Mouse (Mus musculus) stomach, embryonic 14.5 days (tissue): ENCODE data around the gene Pkig. TPM values are rescaled to one million over a fixed set of nuclear protein-coding genes. Genes with fewer than 3 reads are reported as not detected.
"Not testable (repeated sequence)": the region's sequence is repeated elsewhere in the genome, so short reads cannot be mapped to it uniquely, and the experiment has no call there.

ENCODE experiments used
- ATAC-seq: fragments of 200-750 bp; cut with Nextera tagmentation; 2 replicates; pipeline ENCODE4 v1.8.0; 2017; ENCODE audit warnings: low read depth, moderate TSS enrichment; ENCODE audit not compliant: insufficient number of reproducible peaks, insufficient read depth, low FRiP score
- H3K27ac ChIP-seq: fragments of 300-500 bp; sonication (generic); 2 replicates; pipeline ENCODE4 v1.5.1; 2014; ENCODE audit warnings: mild to moderate bottlenecking, low read length, moderate library complexity, mixed read lengths
- H3K27me3 ChIP-seq: fragments of 300-500 bp; sonication (generic); 2 replicates; pipeline ENCODE4 v1.6.1; 2014; ENCODE audit warnings: low read length, control low read depth, mixed read lengths; ENCODE audit not compliant: control insufficient read depth, insufficient read depth
- H3K36me3 ChIP-seq: fragments of 300-500 bp; sonication (generic); 2 replicates; pipeline ENCODE4 v1.6.1; 2014; ENCODE audit warnings: mild to moderate bottlenecking, control low read depth, low read length, moderate library complexity, mixed read lengths; ENCODE audit not compliant: control insufficient read depth, insufficient read depth
- H3K4me1 ChIP-seq: fragments of 300-500 bp; sonication (generic); 2 replicates; pipeline ENCODE4 v1.6.1; 2014; ENCODE audit warnings: low read length, control low read depth, mixed read lengths; ENCODE audit not compliant: control insufficient read depth, insufficient read depth
- H3K4me2 ChIP-seq: fragments of 300-500 bp; sonication (generic); replicated peaks from 2 replicates; pipeline ENCODE4 v1.6.1; 2014; ENCODE audit warnings: low read depth, low read length, control low read depth
- H3K4me3 ChIP-seq: fragments of 300-500 bp; sonication (generic); 2 replicates; pipeline ENCODE4 v1.5.1; 2014; ENCODE audit warnings: low read depth, low read length, control low read depth
- H3K9ac ChIP-seq: fragments of 300-500 bp; sonication (generic); replicated peaks from 2 replicates; pipeline ENCODE4 v1.6.1; 2014; ENCODE audit warnings: low read depth, mild to moderate bottlenecking, control low read depth, low read length, moderate library complexity, mixed read lengths
- H3K9me3 ChIP-seq: fragments of 300-500 bp; sonication (generic); 2 replicates; pipeline ENCODE4 v1.6.1; 2016; ENCODE audit warnings: low read depth, low read length, control low read depth; ENCODE audit not compliant: control insufficient read depth
- WGBS: fragments of 180-500 bp; shearing (Covaris S2); extraction: QIAGEN DNeasy Blood & Tissue Kit; methylation state at CpG from one replicate; pipeline ENCODE4 v1.1.7; 2014; 5-methylcytosine and 5-hydroxymethylcytosine counted together
- polyA plus RNA-seq: library from polyadenylated mRNA; unstranded; fragments of >200 nt; fragmentation: Nextera tagmentation; extraction: Ambion mirVana; gene quantifications from 2 replicates; pipeline ENCODE4 v1.2.1, GENCODE M21; 2014

The Pkig gene
- polyA plus RNA-seq, 1 experiment from 2014 or later: 105 TPM

DNA sequence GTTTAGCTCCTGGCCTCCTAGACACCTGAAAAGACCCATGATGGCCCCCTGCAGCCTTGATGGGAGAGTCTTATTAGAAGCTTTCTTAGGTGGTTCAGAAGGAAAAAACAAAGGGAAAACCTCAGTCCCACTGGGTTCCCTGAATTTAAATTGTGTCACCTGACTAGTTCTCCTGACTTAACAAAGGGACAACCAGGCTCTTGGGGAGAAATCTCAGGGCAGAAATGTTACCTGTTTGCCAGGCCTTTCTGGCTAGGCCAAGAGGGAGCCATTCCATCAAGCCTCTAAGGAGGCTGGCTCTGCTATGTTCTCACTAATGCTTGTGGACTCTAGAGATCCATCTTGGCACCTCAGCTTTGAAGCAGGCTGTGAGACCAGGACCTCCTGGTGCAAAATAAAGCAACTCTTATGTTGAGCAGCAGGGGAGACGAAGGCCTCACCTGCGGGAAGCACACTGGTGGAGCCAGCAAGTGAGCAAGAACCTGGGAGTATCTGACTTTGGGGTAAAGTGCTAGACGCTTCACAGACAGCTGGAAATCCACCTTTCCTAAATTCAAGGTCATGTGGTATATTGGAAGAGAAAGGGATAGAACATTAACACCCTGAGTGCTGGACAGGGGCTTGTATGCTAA, 40.8 kb upstream of the Pkig start:
- Histone ChIP-seq H3K4me2 (no peak overlapping the region), H3K27me3 (no peaks in the 10 kb centered on the region), H3K9ac (no peak overlapping the region), H3K36me3 (peaks cover 48% of the 10 kb centered on the region), H3K27ac (no peak overlapping the region), H3K4me1 (no peaks in the 10 kb centered on the region), H3K9me3 (no peaks in the 10 kb centered on the region), H3K4me3 (no peak overlapping the region)
- WGBS: 82% methylated on average over 3 of the region's 3 CpGs
- no peak for ATAC-seq

DNA sequence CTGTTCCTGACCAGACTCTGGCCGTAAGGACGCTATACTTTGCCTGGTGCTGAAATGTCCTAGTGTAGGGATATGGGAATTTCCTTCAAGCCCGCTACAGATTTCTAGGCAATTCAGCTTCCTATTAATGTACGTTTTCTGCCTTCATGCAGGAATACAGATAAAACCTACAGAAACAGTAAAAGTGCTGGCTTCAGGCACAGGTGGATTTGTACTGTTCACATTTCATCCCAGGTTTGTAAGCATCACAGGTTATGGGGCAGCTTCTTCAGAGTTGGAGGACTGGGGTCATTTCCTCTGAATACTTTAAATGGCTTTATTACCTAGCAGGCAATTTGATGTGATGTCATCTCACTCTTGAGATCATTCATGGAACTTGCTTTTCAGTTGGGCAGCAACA, 40.3 kb upstream of the Pkig start:
- Histone ChIP-seq H3K27me3 (no peaks in the 10 kb centered on the region), H3K9ac (no peak overlapping the region), H3K4me1 (no peaks in the 10 kb centered on the region), H3K4me2 (no peak overlapping the region), H3K27ac (no peak overlapping the region), H3K9me3 (no peaks in the 10 kb centered on the region), H3K4me3 (no peak overlapping the region), H3K36me3 (peaks cover 48% of the 10 kb centered on the region)
- 91% methylated on average over 4 of the region's 4 CpGs for WGBS
- ATAC-seq: no peak

DNA sequence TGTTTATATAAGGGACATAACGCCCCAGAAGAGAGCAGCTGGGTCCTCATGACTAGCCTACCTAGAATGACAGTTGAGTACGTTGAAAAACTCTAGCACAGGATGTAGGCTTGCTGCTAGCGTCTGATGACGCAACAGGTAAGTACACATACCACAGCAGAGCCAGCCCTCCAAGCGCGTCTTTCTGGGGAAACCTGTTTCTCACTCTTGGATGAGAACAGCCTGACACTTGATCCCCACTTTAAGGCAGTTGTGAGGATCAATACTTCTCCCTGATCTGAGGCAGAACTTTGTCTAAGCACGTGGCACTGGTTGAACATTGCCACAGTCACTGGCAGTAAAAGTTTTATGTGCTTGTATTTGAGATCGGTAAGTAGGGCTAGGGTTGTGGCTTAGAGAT, 37.7 kb upstream of the Pkig start:
- Histone ChIP-seq H3K27ac (no peak overlapping the region), H3K9ac (no peak overlapping the region), H3K36me3 (peaks cover 50% of the 10 kb centered on the region), H3K4me3 (no peak overlapping the region), H3K27me3 (no peaks in the 10 kb centered on the region), H3K4me1 (no peaks in the 10 kb centered on the region), H3K9me3 (no peaks in the 10 kb centered on the region), H3K4me2 (no peak overlapping the region)
- no peak for ATAC-seq
- 70% methylated on average over 8 of the region's 8 CpGs for WGBS

DNA sequence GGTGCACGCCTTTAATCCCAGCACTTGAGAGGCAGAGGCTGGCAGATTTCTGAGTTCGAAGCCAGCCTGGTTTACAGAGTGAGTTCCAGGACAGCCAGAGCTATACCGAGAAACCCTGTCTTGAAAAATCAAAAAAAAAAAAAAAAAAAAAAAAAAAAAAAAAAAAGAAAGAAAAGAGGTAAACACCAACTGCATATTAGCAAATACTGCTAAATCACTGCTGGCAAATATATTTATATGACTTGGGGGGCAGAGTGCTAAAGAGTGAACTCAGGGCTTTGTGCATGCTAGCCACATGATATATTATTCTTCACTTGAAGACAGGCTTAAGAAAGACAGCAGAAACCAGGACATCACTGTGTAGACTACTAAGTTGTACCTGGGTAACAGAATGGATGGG, 36.8 kb upstream of the Pkig start:
- H3K4me2 ChIP-seq, H3K4me1 ChIP-seq, H3K27me3 ChIP-seq, H3K4me3 ChIP-seq, H3K27ac ChIP-seq, H3K9me3 ChIP-seq, H3K9ac ChIP-seq, ATAC-seq: not testable (repeated sequence)
- WGBS: 93% methylated on average over 3 of the region's 3 CpGs
- H3K36me3 ChIP-seq: peaks cover 49% of the 10 kb centered on the region

DNA sequence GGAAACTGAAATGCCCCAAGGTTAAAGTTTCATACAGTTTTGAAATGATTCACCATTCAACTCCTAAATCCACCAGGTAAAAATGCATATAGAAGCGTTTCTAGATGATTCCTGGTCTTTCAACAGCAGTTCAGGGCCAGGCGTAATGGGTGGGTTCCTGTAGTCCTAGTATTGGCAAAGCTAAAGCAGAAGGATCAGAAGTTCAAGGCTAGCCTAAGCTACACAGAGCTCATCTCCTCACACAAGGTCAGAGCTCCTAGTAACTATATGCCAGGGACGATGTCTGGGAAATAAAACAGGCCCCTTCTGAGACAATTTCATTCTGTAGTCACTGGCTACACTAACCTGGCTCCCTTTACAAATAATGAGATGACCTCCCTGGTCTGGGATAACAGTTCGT, 27.0 kb upstream of the Pkig start:
- H3K9ac ChIP-seq: no peak overlapping the region
- H3K36me3 ChIP-seq: peaks cover 71% of the 10 kb centered on the region
- ATAC-seq: no peak
- no peaks in the 10 kb centered on the region for H3K4me1 ChIP-seq
- no peak overlapping the region for H3K4me3 ChIP-seq
- no peak overlapping the region for H3K4me2 ChIP-seq
- H3K9me3 ChIP-seq: no peaks in the 10 kb centered on the region
- WGBS: 92% methylated on average over 4 of the region's 4 CpGs
- no peak overlapping the region for H3K27ac ChIP-seq
- H3K27me3 ChIP-seq: no peaks in the 10 kb centered on the region

DNA sequence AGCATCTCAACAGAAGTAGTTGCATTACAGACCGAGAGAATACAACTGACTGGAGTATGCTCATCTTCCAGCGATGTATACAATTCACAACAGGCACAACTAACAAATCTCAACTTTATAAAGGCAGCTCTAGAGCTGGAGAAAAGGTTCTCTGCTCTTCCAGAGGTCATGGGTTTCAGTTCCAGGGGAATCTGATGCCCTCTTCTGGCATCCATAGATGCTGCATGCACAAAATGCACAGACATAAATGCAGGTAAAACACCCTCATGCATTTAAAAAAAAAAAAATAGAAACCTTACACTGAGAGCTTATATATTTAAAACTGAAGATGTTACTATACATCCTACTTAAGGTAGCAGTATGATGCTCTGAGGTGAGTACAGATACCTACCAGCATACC, 26.5 kb upstream of the Pkig start:
- WGBS: 93% methylated on average over 2 of the region's 2 CpGs
- ATAC-seq: no peak
- Histone ChIP-seq H3K4me1 (no peaks in the 10 kb centered on the region), H3K4me2 (no peak overlapping the region), H3K9ac (no peak overlapping the region), H3K9me3 (no peaks in the 10 kb centered on the region), H3K27ac (no peak overlapping the region), H3K27me3 (no peaks in the 10 kb centered on the region), H3K36me3 (peaks cover 68% of the 10 kb centered on the region), H3K4me3 (no peak overlapping the region)

DNA sequence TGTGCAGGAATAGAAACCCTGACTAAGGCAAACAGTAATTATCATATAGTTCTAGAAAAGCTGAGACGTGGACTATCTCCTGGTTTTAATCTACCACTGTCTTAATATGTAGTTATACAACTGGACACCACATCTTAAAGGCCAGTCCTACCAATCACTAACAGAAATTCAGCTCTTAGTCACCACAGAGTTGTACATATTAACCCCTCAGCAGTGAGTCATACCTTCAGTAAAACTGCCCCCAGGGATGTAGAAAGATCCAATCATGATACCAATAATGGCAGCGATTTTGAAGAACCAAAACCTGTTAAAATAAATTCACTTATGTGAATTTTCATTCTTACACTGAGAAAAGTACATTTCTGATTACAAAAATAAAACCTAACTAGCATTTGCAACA, 24.0 kb upstream of the Pkig start:
- ATAC-seq: no peak
- Histone ChIP-seq H3K4me1 (no peaks in the 10 kb centered on the region), H3K27me3 (no peaks in the 10 kb centered on the region), H3K27ac (no peak overlapping the region), H3K9ac (no peak overlapping the region), H3K9me3 (no peaks in the 10 kb centered on the region), H3K36me3 (peaks cover 44% of the 10 kb centered on the region), H3K4me3 (no peak overlapping the region), H3K4me2 (no peak overlapping the region)
- 92% methylated on average over 2 of the region's 2 CpGs for whole genome bisulfite sequencing

DNA sequence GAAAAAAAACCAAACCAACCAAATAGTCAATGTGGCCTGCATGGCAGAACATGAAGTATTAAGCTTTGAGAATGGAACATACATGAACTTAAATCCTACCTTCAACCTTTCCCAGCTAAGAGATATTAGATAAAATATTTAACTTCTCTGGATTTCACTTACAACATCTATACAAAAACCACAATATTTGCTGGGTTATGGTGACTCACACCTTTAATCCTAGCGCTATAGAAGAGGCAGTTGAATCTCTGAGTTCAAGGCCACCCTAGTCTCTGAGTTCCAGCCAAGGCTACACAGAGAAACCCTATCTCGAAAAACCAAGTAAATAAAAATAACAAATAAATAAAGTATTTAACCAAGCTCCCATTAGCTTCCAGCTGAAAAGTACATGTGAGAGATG, 22.1 kb upstream of the Pkig start:
- WGBS: 94% methylated on average over 2 of the region's 2 CpGs
- Histone ChIP-seq H3K9ac (no peak overlapping the region), H3K4me1 (0 out of 2 replicates have a peak, but pooled peaks cover 4% of the 10 kb centered on the region), H3K36me3 (peaks cover 27% of the 10 kb centered on the region), H3K4me2 (no peak overlapping the region), H3K9me3 (no peaks in the 10 kb centered on the region), H3K4me3 (no peak overlapping the region), H3K27ac (no peak overlapping the region), H3K27me3 (no peaks in the 10 kb centered on the region)
- no peak for ATAC-seq

DNA sequence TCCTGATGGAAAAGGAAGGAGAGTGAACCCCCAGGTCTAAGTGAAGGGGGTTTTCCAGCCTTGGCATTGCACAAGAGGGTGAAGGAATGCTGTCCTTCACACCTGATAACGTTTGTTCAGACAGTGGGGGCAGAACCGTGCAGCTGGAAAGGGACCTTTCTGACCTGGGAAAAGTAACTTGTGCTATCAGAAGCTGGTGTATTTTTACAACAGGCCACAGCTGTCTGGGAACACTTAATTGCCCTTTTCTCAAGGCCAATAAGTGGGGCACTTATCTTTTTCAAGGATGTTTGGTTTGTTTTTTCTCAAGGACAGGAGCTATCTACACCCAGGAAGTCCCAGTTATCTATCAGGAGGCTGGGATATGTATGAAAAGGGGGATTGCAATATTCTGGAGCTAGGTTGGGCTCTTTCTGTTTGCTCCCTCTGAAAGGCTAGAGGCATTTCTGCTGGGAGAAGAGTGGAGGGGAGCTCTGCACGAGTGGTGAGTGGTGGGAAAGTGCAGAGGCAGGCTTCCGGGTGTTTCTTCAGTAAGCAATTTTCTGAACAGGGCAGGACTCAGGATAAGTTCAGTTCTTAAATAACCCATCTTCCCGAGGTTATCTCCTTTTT, 20.4 kb upstream of the Pkig start:
- Histone ChIP-seq H3K9ac (no peak overlapping the region), H3K4me2 (no peak overlapping the region), H3K36me3 (peaks cover 17% of the 10 kb centered on the region), H3K4me3 (no peak overlapping the region), H3K27ac (no peak overlapping the region), H3K4me1 (peaks cover 9% of the 10 kb centered on the region), H3K9me3 (no peaks in the 10 kb centered on the region), H3K27me3 (no peaks in the 10 kb centered on the region)
- ATAC-seq: no peak
- 36% methylated on average over 5 of the region's 5 CpGs for WGBS
